Mouse (Mus musculus): ENCODE results near the gene Wdr91.

- no peak for TF ChIP-seq CTCF (IDR thresholded peaks at IDR 0.05; ENCODE audit: low read depth, low read length)
- TF ChIP-seq TAL1 (conservative IDR thresholded peaks at IDR 0.05; ENCODE audit: low read depth, low read length): no peak
- TF ChIP-seq GATA1 (IDR thresholded peaks at IDR 0.05; ENCODE audit: borderline replicate concordance, low read length): no peak
- TF ChIP-seq POLR2AphosphoS5 (IDR thresholded peaks at IDR 0.05; ENCODE audit: insufficient replicate concordance, low read depth, low read length): no peak
- no peak for TF ChIP-seq GATA2 (IDR thresholded peaks at IDR 0.05; ENCODE audit: borderline replicate concordance, low read depth, low read length)
Measured at GRCm38 (mm10) chr6:34951956-34952667, 41.4 kb upstream of the Wdr91 start.

Measured in G1E (cell line).